Mouse (Mus musculus) CH12.LX (cell line): Measurements from ENCODE around the gene Khnyn. TPM values are rescaled to one million over a fixed set of nuclear protein-coding genes. Genes with fewer than 3 reads are reported as not detected.
A peak's percentile ranks its signal among the peaks of the same experiment; 100 is the strongest.

ENCODE experiments used
- DNase-seq: peaks from one replicate; pipeline ENCODE4 v3.0.0-alpha.2; 2013; ENCODE audit errors: extremely low read depth
- H3K27ac ChIP-seq: 2 replicates; pipeline ENCODE4 v1.5.1; 2012; ENCODE audit warnings: low read depth, mild to moderate bottlenecking, control low read depth, moderate library complexity; ENCODE audit not compliant: insufficient read depth
- H3K27me3 ChIP-seq: replicated peaks from 2 replicates; pipeline ENCODE3; 2012; ENCODE audit warnings: inconsistent platforms
- H3K36me3 ChIP-seq, 2 experiments: replicated peaks in 1 of 2; 2 replicates each; pipeline versions ENCODE3 to v1.6.1; 2012; ENCODE audit warnings: inconsistent platforms in 1 of 2, low read length in 1 of 2, mild to moderate bottlenecking in 1 of 2, mixed read lengths in 1 of 2, moderate library complexity in 1 of 2; ENCODE audit not compliant: control insufficient read depth in 1 of 2, insufficient read depth in 1 of 2
- H3K4me1 ChIP-seq, 2 experiments: 2 replicates each; pipeline ENCODE4 v1.6.1; 2012; ENCODE audit warnings: inconsistent platforms in 1 of 2, moderate library complexity in 1 of 2; ENCODE audit not compliant: insufficient read depth in 2 of 2, control insufficient read depth in 1 of 2
- H3K4me2 ChIP-seq: 2 replicates; pipeline ENCODE4 v1.6.1; 2012; ENCODE audit warnings: low read depth, mild to moderate bottlenecking, control low read depth; ENCODE audit not compliant: poor library complexity, insufficient read depth, severe bottlenecking
- H3K4me3 ChIP-seq, 3 experiments: fragments of 150-350 bp in 1 of 3; sonication (generic) in 1 of 3; replicated peaks in 1 of 3; 2 replicates each; pipeline versions ENCODE3 to v1.5.1; 2011 to 2012; ENCODE audit warnings: low read depth in 2 of 3, low read length in 2 of 3, mild to moderate bottlenecking in 2 of 3, moderate library complexity in 2 of 3, control low read depth in 1 of 3, improper control_type of control experiment in 1 of 3, inconsistent platforms in 1 of 3, mixed read lengths in 1 of 3; ENCODE audit not compliant: poor library complexity in 1 of 3
- H3K79me2 ChIP-seq: replicated peaks from 2 replicates; pipeline ENCODE4 v1.6.1; 2012; ENCODE audit warnings: mild to moderate bottlenecking, moderate library complexity; ENCODE audit not compliant: control insufficient read depth, poor library complexity, insufficient read depth, severe bottlenecking; ENCODE audit errors: extremely low read depth
- H3K9ac ChIP-seq: 2 replicates; pipeline ENCODE4 v1.6.1; 2012; ENCODE audit warnings: low read depth, mild to moderate bottlenecking, control low read depth, moderate library complexity; ENCODE audit not compliant: insufficient read depth
- H3K9me3 ChIP-seq: replicated peaks from 2 replicates; pipeline ENCODE3; 2012; ENCODE audit warnings: low read length, inconsistent platforms, mixed read lengths
- E2F4 ChIP-seq: IDR thresholded peaks from 2 replicates; pipeline ENCODE4 v1.6.1; 2011; ENCODE audit warnings: low read depth, low read length, improper control_type of control experiment; ENCODE audit not compliant: insufficient replicate concordance
- JUN ChIP-seq: IDR thresholded peaks from 2 replicates; pipeline ENCODE4 v1.6.1; 2011; ENCODE audit warnings: low read depth, mild to moderate bottlenecking, low read length, improper control_type of control experiment, moderate library complexity; ENCODE audit not compliant: insufficient read depth
- MAFK ChIP-seq: IDR thresholded peaks from 2 replicates; pipeline ENCODE4 v1.6.1; 2011; ENCODE audit warnings: low read length, improper control_type of control experiment; ENCODE audit not compliant: insufficient replicate concordance
- MXI1 ChIP-seq: IDR thresholded peaks from 2 replicates; pipeline ENCODE4 v1.6.1; 2011; ENCODE audit warnings: mild to moderate bottlenecking, low read depth, low read length, improper control_type of control experiment
- MYC ChIP-seq: IDR thresholded peaks from 2 replicates; pipeline ENCODE4 v1.6.1; 2011; ENCODE audit warnings: low read depth, mild to moderate bottlenecking, improper control_type of control experiment, low read length
- NELFE ChIP-seq: IDR thresholded peaks from 2 replicates; pipeline ENCODE4 v1.6.1; 2011; ENCODE audit warnings: low read depth, low read length, improper control_type of control experiment
- NRF1 ChIP-seq: IDR thresholded peaks from 2 replicates; pipeline ENCODE4 v1.6.1; 2014; ENCODE audit warnings: low read depth, mild to moderate bottlenecking, inconsistent platforms, low read length, improper control_type of control experiment, moderate library complexity
- RAD21 ChIP-seq: IDR thresholded peaks from 2 replicates; pipeline ENCODE4 v1.6.1; 2011; ENCODE audit warnings: low read depth, mild to moderate bottlenecking, low read length, improper control_type of control experiment, moderate library complexity
- SIN3A ChIP-seq: IDR thresholded peaks from 2 replicates; pipeline ENCODE4 v1.6.1; 2012; ENCODE audit warnings: low read length, improper control_type of control experiment, inconsistent platforms
- dilution Hi-C: fragments of 300-500 bp; cut with MboI; formaldehyde crosslinking; loops from 2 replicates; pipeline ENCODE4 v1.14.3; 2020; ENCODE audit warnings: low sequenced_read_pairs; ENCODE audit not compliant: extremely low pct_unique_long_range_greater_than_20kb, extremely low pct_ligation_motif_present
- in situ Hi-C: fragments of 300-500 bp; cut with MboI; formaldehyde crosslinking; loops from 3 replicates; pipeline ENCODE4 v1.14.3; 2019; ENCODE audit warnings: low sequenced_read_pairs, low pct_ligation_motif_present, low pct_unique_long_range_greater_than_20kb, mixed read lengths
- polyA plus RNA-seq: library from polyadenylated mRNA; unstranded; fragments of >175 nt; gene quantifications from 2 replicates; pipeline ENCODE4 v1.2.1, GENCODE M21; 2012; ENCODE audit warnings: low read depth; ENCODE audit not compliant: insufficient read length
- total RNA-seq, 2 experiments: library from RNA; depleted of rRNA; stranded (reverse); fragments of 300-350 nt in 1 of 2; fragments of >200 nt in 1 of 2; gene quantifications; 2 replicates each; pipeline ENCODE4 v1.2.3; 2012 to 2014

The Khnyn gene
- total and polyA plus RNA-seq, 3 experiments: 31.8 to 50.6 (median 35.8) TPM

GRCm38 (mm10) chr14:55885791-55886271, 1.1 kb downstream of the Khnyn start (continued):
- no peak for TF ChIP-seq E2F4

- peaks cover 43 to 54% of the 10 kb centered on the region in 2 experiments for H3K36me3 ChIP-seq
- in situ Hi-C loops: no loop called here
- TF ChIP-seq RAD21 (no peak), NELFE (0 out of 2 replicates have a peak, but pooled peaks have one; percentile 0), NRF1 (0 out of 2 replicates have a peak, but pooled peaks have one; percentile 13), MYC (0 out of 2 replicates have a peak, but pooled peaks have one; percentile 4)
- H3K79me2 ChIP-seq: peaks cover 20% of the 10 kb centered on the region
- dilution Hi-C loops: no loop called here
- H3K4me2 ChIP-seq: peak overlapping the region; percentile 84
- H3K9me3 ChIP-seq: no peaks in the 10 kb centered on the region
- H3K9ac ChIP-seq: peak overlapping the region; percentile 92
- peak overlapping the region; percentile 96 for H3K27ac ChIP-seq
- peaks cover 40 to 74% of the 10 kb centered on the region in 2 experiments for H3K4me1 ChIP-seq
- DNase-seq: no peak
- H3K4me3 ChIP-seq: peak overlapping the region; percentile 73 to 74 (median 73)
- no peaks in the 10 kb centered on the region for H3K27me3 ChIP-seq
Measured at GRCm38 (mm10) chr14:55886571-55887382, 2.0 kb downstream of the Khnyn start.

GRCm38 (mm10) chr14:55897671-55898070, 12.9 kb downstream of the Khnyn start:
- no peak for DNase-seq
- Histone ChIP-seq H3K4me2 (no peak overlapping the region), H3K27ac (no peak overlapping the region), H3K36me3 (peaks cover 52 to 63% of the 10 kb centered on the region in 2 experiments), H3K4me1 (peaks cover 13 to 29% of the 10 kb centered on the region in 2 experiments; a peak in 3 of 4 replicates), H3K4me3 (no peak overlapping the region), H3K27me3 (no peaks in the 10 kb centered on the region), H3K79me2 (no peaks in the 10 kb centered on the region), H3K9ac (no peak overlapping the region), H3K9me3 (no peaks in the 10 kb centered on the region)
- dilution Hi-C loops (no loop called here), in situ Hi-C loops (no loop called here)
- TF ChIP-seq JUN (no peak), MXI1 (no peak), MAFK (no peak), SIN3A (no peak)
